Mouse (Mus musculus): Measurements from ENCODE around the gene Cyp4f16. TPM values are rescaled to one million over a fixed set of nuclear protein-coding genes. Genes with fewer than 3 reads are reported as not detected.
A peak's percentile ranks its signal among the peaks of the same experiment; 100 is the strongest.
"Not testable (repeated sequence)": the region's sequence is repeated elsewhere in the genome, so short reads cannot be mapped to it uniquely, and the experiment has no call there.

The Cyp4f16 gene
- polyA plus RNA-seq, 1 experiment from 2014 or later: 16.0 TPM

DNA sequence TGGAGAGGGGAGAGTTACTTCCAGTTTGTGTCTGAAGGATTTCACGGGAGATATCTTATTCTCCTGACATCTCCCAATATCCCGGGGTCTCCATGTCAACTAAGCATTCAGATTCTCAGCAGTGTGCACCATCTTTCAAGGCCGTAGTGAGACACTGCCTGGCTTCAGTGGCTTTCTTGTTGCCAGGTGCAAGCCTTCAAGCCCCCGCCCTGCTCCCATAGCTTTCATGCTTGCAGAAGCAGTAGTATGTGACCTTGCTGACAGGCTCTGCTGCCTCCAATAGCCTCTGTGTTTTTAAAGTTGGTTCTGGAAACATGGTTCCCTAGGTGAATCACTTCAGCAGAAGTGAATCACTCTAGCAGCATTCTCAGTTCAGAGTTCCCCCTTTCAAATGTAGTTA, 4.0 kb upstream of the Cyp4f16 start:
- DNase-seq (ENCODE audit: low spot score); H3K4me1 ChIP-seq (replicated peaks; ENCODE audit: control insufficient read depth, insufficient read depth, low read length); H3K4me2 ChIP-seq (ENCODE audit: low read length); H3K9me3 ChIP-seq (ENCODE audit: control insufficient read depth, low read length); H3K27me3 ChIP-seq (replicated peaks; ENCODE audit: control insufficient read depth, insufficient read depth, low read length); H3K4me3 ChIP-seq (ENCODE audit: low read depth, low read length); H3K36me3 ChIP-seq (ENCODE audit: control insufficient read depth, insufficient read depth, low read length); H3K27ac ChIP-seq (ENCODE audit: low read depth); ATAC-seq (replicated peaks; ENCODE audit: low FRiP score, low TSS enrichment, low read depth); H3K9ac ChIP-seq (ENCODE audit: low read length): not testable (repeated sequence)
- WGBS: 48% methylated on average over 4 of the region's 4 CpGs

DNA sequence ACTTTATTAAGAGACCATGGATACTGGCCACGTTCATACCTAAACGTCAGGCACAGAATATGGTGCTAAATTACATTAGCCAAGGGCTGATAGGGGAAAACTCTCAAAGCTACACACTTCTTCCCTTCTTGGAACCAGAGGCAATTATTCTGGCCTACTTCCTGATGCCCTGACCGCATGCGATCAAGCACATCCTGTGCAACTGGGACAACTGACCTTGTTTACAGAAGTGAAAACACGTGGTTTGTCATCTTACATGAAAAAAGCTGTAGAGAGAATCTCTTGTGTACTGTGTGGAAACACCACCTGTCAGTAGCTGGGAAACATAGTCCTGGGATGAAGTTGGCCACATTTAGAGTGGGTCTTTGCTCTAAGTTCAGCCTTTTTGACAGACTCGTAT, 2.3 kb upstream of the Cyp4f16 start:
- Histone ChIP-seq H3K9ac (ENCODE audit: low read length) (no peak overlapping the region), H3K4me1 (replicated peaks; ENCODE audit: control insufficient read depth, insufficient read depth, low read length) (0 out of 2 replicates have a peak, but pooled peaks cover 4% of the 10 kb centered on the region), H3K9me3 (ENCODE audit: control insufficient read depth, low read length) (no peaks in the 10 kb centered on the region), H3K4me3 (ENCODE audit: low read depth, low read length) (no peak overlapping the region), H3K27me3 (replicated peaks; ENCODE audit: control insufficient read depth, insufficient read depth, low read length) (no peaks in the 10 kb centered on the region), H3K4me2 (ENCODE audit: low read length) (no peak overlapping the region), H3K27ac (ENCODE audit: low read depth) (no peak overlapping the region), H3K36me3 (ENCODE audit: control insufficient read depth, insufficient read depth, low read length) (no peaks in the 10 kb centered on the region)
- WGBS: 78% methylated on average over 6 of the region's 6 CpGs
- DNase-seq (ENCODE audit: low spot score) (no peak), ATAC-seq (replicated peaks; ENCODE audit: low FRiP score, low TSS enrichment, low read depth) (no peak)

DNA sequence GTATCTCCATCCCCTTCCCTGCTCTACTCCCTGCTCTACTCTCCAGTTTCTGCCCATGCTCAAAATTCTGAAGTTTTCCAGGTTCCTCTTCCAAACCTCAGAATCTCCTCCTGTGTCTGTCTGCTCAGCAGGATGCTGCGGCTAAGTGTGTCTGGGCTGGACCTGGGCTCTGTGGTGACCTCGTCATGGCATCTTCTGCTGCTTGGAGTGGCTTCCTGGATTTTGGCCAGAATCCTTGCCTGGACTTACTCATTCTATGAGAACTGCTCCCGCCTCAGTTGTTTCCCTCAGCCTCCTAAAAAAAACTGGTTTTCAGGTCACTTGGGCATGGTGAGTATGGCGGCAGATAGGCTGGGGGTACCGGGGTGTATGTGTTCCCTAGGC, 501 bp downstream of the Cyp4f16 start:
- 0 out of 2 replicates have a peak, but pooled peaks cover 4% of the 10 kb centered on the region for H3K4me1 ChIP-seq (replicated peaks; ENCODE audit: control insufficient read depth, insufficient read depth, low read length)

DNA sequence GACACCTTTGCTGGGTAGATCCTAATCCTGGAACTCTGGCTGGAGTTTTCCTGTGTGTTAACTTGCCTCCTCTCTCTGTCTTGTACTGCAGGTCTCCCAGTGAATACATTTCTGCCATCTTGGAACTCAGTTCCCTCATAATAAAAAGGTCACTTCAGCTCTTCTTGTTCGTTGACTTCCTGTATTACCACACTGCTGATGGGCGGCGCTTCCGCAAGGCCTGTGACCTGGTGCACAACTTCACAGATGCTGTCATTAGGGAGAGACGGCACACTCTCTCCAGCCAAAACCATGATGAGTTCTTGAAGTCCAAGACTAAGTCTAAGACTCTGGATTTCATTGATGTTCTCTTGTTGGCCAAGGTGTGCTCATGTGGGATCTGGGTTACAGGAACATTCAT, 8.4 kb downstream of the Cyp4f16 start:
- whole genome bisulfite sequencing: 87% methylated on average over 5 of the region's 5 CpGs

More for the DNA sequence above, 501 bp downstream of the Cyp4f16 start:
- no peaks in the 10 kb centered on the region for H3K9me3 ChIP-seq (ENCODE audit: control insufficient read depth, low read length)
- no peaks in the 10 kb centered on the region for H3K36me3 ChIP-seq (ENCODE audit: control insufficient read depth, insufficient read depth, low read length)
- peak; percentile 53 for DNase-seq (ENCODE audit: low spot score)
- H3K4me3 ChIP-seq (ENCODE audit: low read depth, low read length): peak overlapping the region; percentile 48
- H3K4me2 ChIP-seq (ENCODE audit: low read length): peak overlapping the region; percentile 50
- ATAC-seq (replicated peaks; ENCODE audit: low FRiP score, low TSS enrichment, low read depth): 0 out of 2 replicates have a peak, but pooled peaks have one; percentile 25
- WGBS: 51% methylated on average over 5 of the region's 5 CpGs
- no peaks in the 10 kb centered on the region for H3K27me3 ChIP-seq (replicated peaks; ENCODE audit: control insufficient read depth, insufficient read depth, low read length)
- H3K9ac ChIP-seq (ENCODE audit: low read length): peak overlapping the region; percentile 42
- no peak overlapping the region for H3K27ac ChIP-seq (ENCODE audit: low read depth)

DNA sequence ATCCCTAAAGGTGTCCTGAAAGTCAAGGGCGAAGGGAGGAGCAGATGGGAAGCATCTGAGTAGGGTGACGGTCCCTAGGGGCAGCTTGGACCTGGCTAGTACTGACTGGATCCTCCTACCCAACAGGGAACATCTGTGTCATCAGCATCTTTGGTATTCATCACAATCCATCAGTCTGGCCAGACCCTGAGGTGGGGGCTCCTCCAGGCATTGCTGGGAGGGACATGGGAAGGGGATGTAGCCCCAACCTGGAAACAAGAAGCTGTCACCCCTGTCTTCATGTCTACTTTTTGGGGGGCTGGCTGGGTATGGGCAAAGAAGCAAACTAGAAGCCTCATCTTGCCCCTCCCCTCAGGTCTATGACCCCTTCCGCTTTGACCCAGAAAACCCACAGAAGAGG, 14.0 kb downstream of the Cyp4f16 start:
- H3K9ac ChIP-seq (ENCODE audit: low read length); H3K27ac ChIP-seq (ENCODE audit: low read depth); H3K36me3 ChIP-seq (ENCODE audit: control insufficient read depth, insufficient read depth, low read length); H3K27me3 ChIP-seq (replicated peaks; ENCODE audit: control insufficient read depth, insufficient read depth, low read length); H3K9me3 ChIP-seq (ENCODE audit: control insufficient read depth, low read length); H3K4me1 ChIP-seq (replicated peaks; ENCODE audit: control insufficient read depth, insufficient read depth, low read length); DNase-seq (ENCODE audit: low spot score); H3K4me3 ChIP-seq (ENCODE audit: low read depth, low read length): not testable (repeated sequence)
- ATAC-seq (replicated peaks; ENCODE audit: low FRiP score, low TSS enrichment, low read depth): 0 out of 2 replicates have a peak, but pooled peaks have one; percentile 27
- WGBS: 87% methylated on average over 3 of the region's 3 CpGs
- H3K4me2 ChIP-seq (ENCODE audit: low read length): peak overlapping the region; percentile 45

More for the DNA sequence above, 8.4 kb downstream of the Cyp4f16 start:
- not testable (repeated sequence) for H3K4me3 ChIP-seq (ENCODE audit: low read depth, low read length); H3K27ac ChIP-seq (ENCODE audit: low read depth); H3K9me3 ChIP-seq (ENCODE audit: control insufficient read depth, low read length); H3K36me3 ChIP-seq (ENCODE audit: control insufficient read depth, insufficient read depth, low read length); H3K9ac ChIP-seq (ENCODE audit: low read length); DNase-seq (ENCODE audit: low spot score); H3K4me2 ChIP-seq (ENCODE audit: low read length); ATAC-seq (replicated peaks; ENCODE audit: low FRiP score, low TSS enrichment, low read depth); H3K27me3 ChIP-seq (replicated peaks; ENCODE audit: control insufficient read depth, insufficient read depth, low read length); H3K4me1 ChIP-seq (replicated peaks; ENCODE audit: control insufficient read depth, insufficient read depth, low read length)

DNA sequence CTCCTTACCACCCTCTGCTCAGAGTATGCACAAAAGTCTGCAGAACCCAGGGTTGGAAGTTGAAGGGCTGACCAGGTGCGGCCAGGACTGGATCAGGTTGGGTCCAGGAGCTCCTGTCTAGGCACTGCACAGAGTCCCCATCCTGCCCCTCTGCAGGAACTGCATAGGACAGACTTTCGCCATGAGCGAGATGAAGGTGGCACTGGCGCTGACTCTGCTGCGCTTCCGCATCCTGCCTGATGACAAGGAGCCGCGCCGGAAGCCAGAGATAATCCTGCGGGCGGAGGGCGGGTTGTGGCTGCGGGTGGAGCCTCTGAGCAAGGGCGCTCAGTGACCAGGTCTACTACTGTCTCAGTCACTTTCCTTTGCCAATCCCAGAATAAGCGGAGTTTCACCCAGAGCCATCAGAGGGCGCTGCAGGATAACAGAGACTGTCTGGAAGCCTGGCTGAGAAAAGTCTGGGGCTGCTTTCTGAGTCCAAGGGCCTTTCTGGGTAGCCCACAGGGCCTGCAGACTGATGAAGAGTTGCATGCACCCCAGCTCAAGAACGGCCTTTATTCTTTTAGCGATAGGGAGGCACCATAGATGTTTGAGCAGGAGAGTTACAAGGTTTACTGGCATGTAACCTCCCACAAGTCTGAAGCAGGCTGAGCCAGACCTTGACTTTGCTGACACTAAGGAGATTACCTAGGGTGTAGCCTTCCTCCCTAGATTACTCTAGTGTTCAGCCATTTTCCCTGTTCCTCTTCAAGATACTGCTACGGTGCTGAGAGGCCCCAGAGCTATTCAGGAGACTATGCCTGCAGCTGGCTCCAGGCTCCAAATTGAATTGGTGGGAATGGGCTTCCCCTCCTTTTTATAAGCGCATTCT, 14.8 kb downstream of the Cyp4f16 start:
- H3K9me3 ChIP-seq (ENCODE audit: control insufficient read depth, low read length): no peaks in the 10 kb centered on the region
- ATAC-seq (replicated peaks; ENCODE audit: low FRiP score, low TSS enrichment, low read depth) (peak; percentile 88), DNase-seq (ENCODE audit: low spot score) (peak; percentile 91)
- H3K36me3 ChIP-seq (ENCODE audit: control insufficient read depth, insufficient read depth, low read length): no peaks in the 10 kb centered on the region
- H3K27me3 ChIP-seq (replicated peaks; ENCODE audit: control insufficient read depth, insufficient read depth, low read length): no peaks in the 10 kb centered on the region
- WGBS: 13% methylated on average over 20 of the region's 20 CpGs
- H3K27ac ChIP-seq (ENCODE audit: low read depth): no peak overlapping the region
- H3K4me1 ChIP-seq (replicated peaks; ENCODE audit: control insufficient read depth, insufficient read depth, low read length): no peaks in the 10 kb centered on the region
- H3K4me2 ChIP-seq (ENCODE audit: low read length): peak overlapping the region; percentile 45
- H3K9ac ChIP-seq (ENCODE audit: low read length): 0 out of 2 replicates have a peak overlapping the region, but pooled peaks have one; percentile 20
- peak overlapping the region; percentile 17; the same call in 1 of the 2 replicates for H3K4me3 ChIP-seq (ENCODE audit: low read depth, low read length)

DNA sequence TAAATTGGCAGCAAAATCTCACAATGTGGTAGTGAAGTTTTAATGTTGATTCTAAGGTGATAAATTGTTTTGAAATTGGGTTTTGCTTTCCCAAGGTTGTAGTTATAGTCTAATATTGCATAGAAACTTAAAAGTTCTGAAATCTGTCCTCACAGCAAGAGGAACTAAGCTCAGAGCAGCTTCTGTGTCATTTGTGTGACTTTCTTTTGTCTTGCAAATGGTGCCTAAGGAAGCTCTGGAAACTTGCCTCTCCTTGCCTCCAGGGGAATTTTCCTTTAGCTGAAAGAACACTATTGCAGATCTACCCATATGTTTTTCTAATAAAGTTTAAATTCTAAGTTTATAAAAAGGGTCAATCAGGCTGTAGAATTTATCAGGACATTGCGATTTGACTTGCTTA, 16.7 kb downstream of the Cyp4f16 start:
- not testable (repeated sequence) for H3K4me2 ChIP-seq (ENCODE audit: low read length); DNase-seq (ENCODE audit: low spot score); H3K27me3 ChIP-seq (replicated peaks; ENCODE audit: control insufficient read depth, insufficient read depth, low read length); H3K36me3 ChIP-seq (ENCODE audit: control insufficient read depth, insufficient read depth, low read length); H3K4me3 ChIP-seq (ENCODE audit: low read depth, low read length); H3K4me1 ChIP-seq (replicated peaks; ENCODE audit: control insufficient read depth, insufficient read depth, low read length); ATAC-seq (replicated peaks; ENCODE audit: low FRiP score, low TSS enrichment, low read depth); H3K9ac ChIP-seq (ENCODE audit: low read length); H3K9me3 ChIP-seq (ENCODE audit: control insufficient read depth, low read length); H3K27ac ChIP-seq (ENCODE audit: low read depth)
- WGBS: 45% methylated on average over 1 of the region's 1 CpGs

DNA sequence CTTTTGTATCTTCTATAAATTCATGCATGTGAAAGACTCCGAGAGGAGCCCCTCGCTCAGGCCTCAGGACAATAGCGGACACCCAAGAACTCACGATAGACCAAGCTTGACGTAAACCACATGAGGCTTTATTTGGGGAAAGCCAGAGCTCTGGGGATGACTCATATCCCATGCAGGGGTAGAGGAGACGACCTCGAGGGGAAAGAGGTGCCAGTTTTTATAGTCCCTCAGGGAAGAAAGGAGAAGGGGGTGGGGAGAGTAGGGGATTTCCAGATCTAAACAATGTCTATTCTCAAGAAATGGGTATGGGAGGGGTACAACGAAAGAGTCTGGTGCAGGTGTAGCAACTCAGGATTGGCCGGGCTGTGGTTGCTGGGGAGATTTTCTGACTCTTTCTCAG, 18.0 kb downstream of the Cyp4f16 start:
- not testable (repeated sequence) for H3K9ac ChIP-seq (ENCODE audit: low read length); H3K36me3 ChIP-seq (ENCODE audit: control insufficient read depth, insufficient read depth, low read length); H3K27ac ChIP-seq (ENCODE audit: low read depth); H3K9me3 ChIP-seq (ENCODE audit: control insufficient read depth, low read length); H3K27me3 ChIP-seq (replicated peaks; ENCODE audit: control insufficient read depth, insufficient read depth, low read length); H3K4me2 ChIP-seq (ENCODE audit: low read length); ATAC-seq (replicated peaks; ENCODE audit: low FRiP score, low TSS enrichment, low read depth); DNase-seq (ENCODE audit: low spot score); H3K4me1 ChIP-seq (replicated peaks; ENCODE audit: control insufficient read depth, insufficient read depth, low read length); H3K4me3 ChIP-seq (ENCODE audit: low read depth, low read length)
- 67% methylated on average over 9 of the region's 9 CpGs for WGBS

DNA sequence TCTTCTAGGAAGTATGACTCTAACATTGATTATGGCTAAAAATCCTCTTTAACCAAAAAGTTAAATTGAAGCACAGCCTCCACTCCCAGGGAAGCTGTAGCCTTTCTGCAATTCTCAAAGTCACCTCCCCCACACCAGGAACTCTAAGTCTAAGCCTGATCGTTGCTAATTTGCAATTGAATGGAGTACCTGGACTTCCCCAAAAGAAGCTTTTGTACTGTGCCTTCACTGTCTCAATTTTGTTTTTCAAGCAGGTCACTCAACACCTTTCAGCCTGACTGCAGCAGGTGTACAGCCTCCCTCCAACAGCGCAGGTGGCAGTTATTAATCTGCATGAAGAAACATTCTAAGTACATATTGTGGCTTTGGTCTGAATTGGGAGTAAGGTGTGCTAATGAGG, 26.9 kb downstream of the Cyp4f16 start:
- H3K27me3 ChIP-seq (replicated peaks; ENCODE audit: control insufficient read depth, insufficient read depth, low read length); DNase-seq (ENCODE audit: low spot score); H3K9me3 ChIP-seq (ENCODE audit: control insufficient read depth, low read length); H3K4me3 ChIP-seq (ENCODE audit: low read depth, low read length); H3K4me2 ChIP-seq (ENCODE audit: low read length); H3K36me3 ChIP-seq (ENCODE audit: control insufficient read depth, insufficient read depth, low read length); H3K27ac ChIP-seq (ENCODE audit: low read depth); H3K4me1 ChIP-seq (replicated peaks; ENCODE audit: control insufficient read depth, insufficient read depth, low read length); H3K9ac ChIP-seq (ENCODE audit: low read length); ATAC-seq (replicated peaks; ENCODE audit: low FRiP score, low TSS enrichment, low read depth): not testable (repeated sequence)
- WGBS: 82% methylated on average over 2 of the region's 2 CpGs

Data from intestine, embryonic 14.5 days (tissue).